Mouse (Mus musculus) embryonic fibroblast, embryonic 13.5 days (primary cell): ENCODE data around the gene Dusp5.

Experiments used
- CTCF ChIP-seq: IDR thresholded peaks from 2 replicates; pipeline ENCODE4 v1.5.1; 2011; ENCODE audit warnings: mild to moderate bottlenecking, control low read depth, low read length, moderate library complexity, borderline replicate concordance; ENCODE audit not compliant: insufficient read depth
- POLR2A ChIP-seq: IDR thresholded peaks from 2 replicates; pipeline ENCODE4 v1.6.1; 2011; ENCODE audit warnings: low read depth, mild to moderate bottlenecking, control low read depth, low read length, moderate library complexity

DNA sequence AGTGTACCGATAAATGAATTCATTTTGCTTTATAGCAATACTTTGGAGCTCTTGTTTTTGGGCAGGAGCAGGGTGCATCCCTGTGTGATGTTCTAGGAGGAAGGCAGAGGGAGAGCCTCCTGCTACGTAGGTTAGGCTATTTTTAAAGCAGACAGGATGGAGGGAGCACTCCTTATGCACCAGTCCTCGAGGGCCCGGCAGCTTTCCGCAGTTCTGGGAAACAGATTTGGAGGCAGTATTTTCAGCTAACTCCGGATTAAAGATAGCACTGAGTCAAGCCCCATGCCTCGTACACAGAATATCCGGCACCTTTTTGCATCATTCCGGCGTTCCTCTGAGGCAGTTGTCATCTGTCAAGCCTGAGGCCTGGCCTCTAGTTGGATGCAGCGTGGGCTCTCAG, 9.1 kb downstream of the Dusp5 start:
- TF ChIP-seq POLR2A (no peak), CTCF (no peak)
